In the genomic region with DNA sequence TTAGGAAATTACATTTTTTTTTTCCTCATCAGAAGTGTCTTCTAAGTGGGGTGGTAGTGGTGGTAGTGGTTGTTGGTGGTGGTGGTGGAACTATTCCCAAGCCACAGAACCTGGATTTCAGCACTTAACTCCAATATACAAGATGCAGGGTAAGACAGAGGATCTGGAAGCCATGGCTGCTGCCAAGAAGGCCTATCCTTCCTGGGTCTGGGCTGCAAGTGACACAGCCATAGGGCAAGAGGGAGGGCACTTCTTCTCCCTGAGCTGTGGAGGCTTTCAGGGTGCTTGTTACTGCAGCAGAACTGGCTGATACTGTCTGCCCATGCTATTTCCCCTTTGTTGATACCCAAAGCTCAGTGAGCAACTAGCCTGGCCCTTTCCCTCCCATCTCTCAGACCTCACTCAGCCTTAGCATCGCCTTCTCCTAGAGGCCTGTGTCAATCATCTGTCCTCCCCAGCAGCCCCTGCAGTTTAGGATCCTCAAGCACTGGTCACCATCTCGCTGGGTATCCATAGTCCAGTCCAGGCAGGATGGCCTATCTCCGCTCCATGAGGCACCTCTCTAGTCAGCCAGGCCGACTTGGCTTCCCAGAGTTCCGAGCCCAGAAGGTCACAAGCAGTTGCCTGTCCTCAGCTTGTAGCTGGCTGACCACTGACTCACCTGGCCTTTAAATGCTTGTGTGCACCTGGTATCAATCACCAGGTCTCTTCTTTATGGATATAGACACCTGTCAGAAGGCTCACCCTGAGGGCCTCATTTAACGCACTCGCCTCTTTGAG, we compare ENCODE assay signal across 16 mouse cellular contexts. TPM values are rescaled to one million over a fixed set of nuclear protein-coding genes. Genes with fewer than 3 reads are reported as not detected.
DNase-seq lines count a peak whose midpoint lies in the region; ATAC-seq lines count a peak whose summit lies in the region.
"Had no signal": no experiment of that assay in that cellular context is flagged by ENCODE, and none has a peak within 500 bp of the region (broad histone marks: within the 10 kb centered on the region; RNA-seq: fewer than 3 reads in every experiment).

No protein-coding gene starts in this region.

- ATAC-seq in frontal cortex, adult (ENCODE audit: low TSS enrichment): no peak
- ATAC-seq: forebrain, embryonic 15.5 days had no signal

- peak; percentile 2 to 3 for DNase-seq in frontal cortex, postnatal 14 days (ENCODE audit: low spot score in 2 of 2)
- peak; percentile 1 to 5 for DNase-seq in left cerebral cortex, adult 8-10 months (ENCODE audit: low spot score in 2 of 2)
- DNase-seq in left cerebral cortex, adult 9 months (ENCODE audit: low spot score in 2 of 2): no peak
- DNase-seq in urinary bladder, postnatal 10 days (ENCODE audit: low spot score): peak; percentile 6
- DNase-seq in urinary bladder, postnatal 25 days (ENCODE audit: low spot score): no peak
- DNase-seq in ovary, postnatal 14 days (ENCODE audit: low spot score): no peak
- no peak for DNase-seq in kidney, postnatal 10 days
- DNase-seq: adrenal gland, adult 2 months; B cell, adult 2 months; gastrocnemius, postnatal 36 days; kidney, adult 18-20 months; kidney, postnatal 36 days; lung, adult 2 months had no signal

RNA-seq across cellular contexts. Expression of gene Phactr3, which starts 7.5 kb away (rescaled TPM):
- 100 to 1,000 TPM; 133 to 145 (median 140) TPM for total RNA-seq in left cerebral cortex, adult 8-10 months (2022)
- total RNA-seq: common myeloid progenitor, adult 5-6 weeks; gastrocnemius, postnatal 36 days had no signal

RNA-seq across cellular contexts. Expression of gene Zfp931, which starts 48.0 kb away (rescaled TPM):
- 10 to 100 TPM; 24.2 to 26.1 (median 24.7) TPM for total RNA-seq in left cerebral cortex, adult 8-10 months (2022)

Comparison
In these comparisons a context has a peak if more than half of its experiments do, and no peak if none do; other contexts are left out.
1. DNase-seq: peak in frontal cortex, postnatal 14 days (2 of 2), left cerebral cortex, adult 8-10 months (2 of 2) and urinary bladder, postnatal 10 days (single experiment); none in left cerebral cortex, adult 9 months (0 of 2), urinary bladder, postnatal 25 days (single experiment), ovary, postnatal 14 days (single experiment) and kidney, postnatal 10 days (single experiment).